Mouse (Mus musculus): Measurements from ENCODE around the gene Armc6.

Gene Armc6

DNA sequence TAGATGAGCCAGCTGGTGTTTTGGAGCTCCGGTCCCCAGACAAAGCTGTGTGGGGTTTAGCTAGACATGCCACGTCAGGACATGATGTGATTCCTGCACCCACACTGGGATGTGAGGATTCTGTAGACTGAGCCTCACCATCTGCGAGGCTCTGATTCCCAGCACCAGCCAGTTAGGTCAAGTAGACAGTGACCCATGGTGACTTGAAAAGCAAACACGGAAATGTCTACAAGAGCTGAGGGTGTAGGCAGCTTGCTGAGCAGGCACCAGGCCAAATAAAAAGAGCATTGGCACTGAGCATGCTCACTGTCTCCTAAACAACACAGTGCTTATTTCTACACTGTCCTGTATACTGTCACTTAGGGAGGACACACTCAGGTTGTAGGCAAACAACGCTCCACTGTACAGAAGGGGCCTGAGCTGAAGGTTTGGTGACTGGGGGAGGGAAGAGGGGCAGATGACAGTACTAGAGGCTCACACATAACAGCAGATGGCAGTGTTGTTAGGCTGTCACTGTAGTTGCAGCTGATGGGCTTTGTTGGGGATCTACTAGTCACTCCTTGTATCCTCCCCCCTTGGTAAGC, 34.1 kb downstream of the Armc6 start:
- intact Hi-C loops (cut with DNase I), result no loop called here

DNA sequence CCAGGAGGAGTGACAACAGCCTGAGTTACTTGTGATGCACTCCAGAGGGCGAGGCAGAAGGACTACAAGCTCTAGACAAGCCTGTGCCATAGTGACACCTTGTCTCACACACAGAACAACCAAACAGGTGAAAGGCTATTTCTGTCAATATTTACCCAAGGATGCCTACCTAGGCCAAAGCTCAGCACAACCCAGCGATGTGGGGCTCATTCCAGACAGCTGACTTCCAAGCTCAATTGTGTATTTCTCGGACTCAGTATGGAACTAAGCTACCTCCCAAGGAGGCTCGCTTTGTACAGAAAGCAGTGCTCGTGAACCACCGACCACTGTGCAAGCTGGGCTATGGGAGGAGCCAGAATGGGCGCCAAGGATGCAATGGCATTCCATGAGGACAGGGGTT, 36.7 kb downstream of the Armc6 start:
- intact Hi-C loops (cut with DNase I), result no loop called here

DNA sequence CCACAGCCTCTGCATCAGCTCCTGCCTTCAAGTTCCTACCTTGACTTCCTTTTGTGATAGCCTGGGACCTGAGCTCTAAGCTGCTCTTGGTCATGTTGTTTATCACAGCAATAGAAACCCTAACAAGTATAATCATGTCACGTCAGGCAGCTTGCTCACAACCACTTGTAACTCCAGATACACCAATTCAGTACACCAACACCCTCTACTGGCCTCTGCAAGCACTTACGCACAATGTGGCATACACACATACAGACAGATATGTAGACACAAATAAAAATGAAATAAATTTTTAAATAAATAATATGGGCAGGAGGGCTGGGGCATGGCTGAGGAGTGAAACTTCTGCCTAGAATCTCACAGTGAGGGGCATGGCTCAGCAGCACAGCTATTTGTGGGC, 38.5 kb downstream of the Armc6 start:
- intact Hi-C loops (cut with DNase I), result no loop called here

DNA sequence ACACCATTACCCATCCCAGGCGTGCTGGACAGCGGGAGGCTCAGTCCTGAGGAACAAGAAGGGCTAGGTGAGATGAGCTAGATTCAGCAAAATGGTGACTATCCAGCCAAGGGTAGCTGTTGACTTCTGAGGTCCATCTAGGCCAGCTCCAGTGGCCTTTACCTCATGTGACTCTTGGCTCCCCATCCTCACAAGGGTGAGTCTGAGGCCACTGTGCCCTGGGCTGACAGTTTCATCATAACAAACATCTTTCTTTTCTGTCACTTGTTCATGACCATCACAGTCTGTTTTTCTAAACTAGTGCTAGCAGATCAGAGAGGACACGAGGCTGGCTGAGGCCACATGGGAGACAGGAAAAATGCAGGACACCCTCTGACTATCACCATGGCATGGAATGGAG, 40.1 kb downstream of the Armc6 start:
- intact Hi-C loops (cut with DNase I), result no loop called here

DNA sequence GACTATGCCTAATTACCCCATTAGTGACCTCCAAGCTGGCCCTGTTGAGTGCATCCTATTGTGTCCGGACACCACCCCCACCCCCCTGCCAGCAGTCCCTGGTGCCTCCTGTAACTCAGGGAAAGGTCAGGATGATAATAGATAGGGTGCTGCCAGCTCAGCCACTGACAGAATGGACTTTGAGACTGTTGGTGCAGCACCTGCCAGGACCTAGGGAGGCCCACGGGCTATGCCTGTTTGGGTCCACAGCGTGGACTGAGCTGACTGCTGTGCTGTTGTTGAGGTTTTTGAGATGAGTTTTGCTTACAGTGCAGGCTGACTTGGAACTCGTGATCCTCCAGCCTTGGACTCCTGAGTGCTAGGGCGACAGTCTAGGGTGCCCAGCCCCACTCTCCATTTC, 41.0 kb downstream of the Armc6 start:
- intact Hi-C loops (cut with DNase I), result no loop called here

DNA sequence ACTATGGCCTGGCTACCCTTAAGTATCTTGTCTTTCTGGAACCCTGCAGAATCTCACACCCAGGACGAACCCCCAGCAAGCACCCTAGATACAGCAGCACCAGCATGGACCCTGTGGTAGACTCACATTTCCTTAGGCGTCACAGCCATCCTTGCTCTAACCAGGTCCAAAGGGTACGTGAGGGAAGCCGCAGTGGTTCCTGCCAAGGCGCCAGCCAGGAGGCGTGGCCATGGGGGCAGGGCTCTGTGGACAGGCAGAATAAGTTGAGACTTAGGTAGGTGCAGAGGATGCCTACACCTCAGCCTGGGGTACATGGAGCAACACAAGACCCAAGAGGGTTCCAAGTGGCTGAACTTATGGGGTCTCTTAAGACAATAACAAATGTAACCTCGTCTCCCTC, 45.6 kb downstream of the Armc6 start:
- intact Hi-C loops (cut with DNase I), result no loop called here

DNA sequence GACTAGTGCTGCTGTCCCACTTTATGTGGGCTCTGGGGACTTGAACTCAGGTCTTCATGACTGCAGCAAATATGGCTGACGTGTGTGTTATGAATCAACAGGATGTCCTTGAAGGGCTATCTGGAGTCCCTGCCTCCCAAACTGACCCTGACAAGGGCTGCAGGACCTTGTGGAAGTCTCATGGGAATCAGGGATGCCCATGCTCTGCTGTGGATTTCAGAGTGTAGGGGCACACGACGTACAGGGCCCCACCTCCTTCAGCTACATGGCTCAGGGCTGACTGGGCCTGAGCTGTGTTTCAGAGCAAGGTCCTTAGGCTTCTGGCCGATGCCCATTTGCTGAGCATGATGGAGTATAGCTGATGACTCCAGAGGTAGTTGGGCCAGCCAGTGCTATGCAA, 51.1 kb downstream of the Armc6 start:
- intact Hi-C loops (cut with DNase I), result loop anchor here (5.0 kb wide), 1 partner anchor 39 kb away; no protein-coding TSS in a partner anchor

DNA sequence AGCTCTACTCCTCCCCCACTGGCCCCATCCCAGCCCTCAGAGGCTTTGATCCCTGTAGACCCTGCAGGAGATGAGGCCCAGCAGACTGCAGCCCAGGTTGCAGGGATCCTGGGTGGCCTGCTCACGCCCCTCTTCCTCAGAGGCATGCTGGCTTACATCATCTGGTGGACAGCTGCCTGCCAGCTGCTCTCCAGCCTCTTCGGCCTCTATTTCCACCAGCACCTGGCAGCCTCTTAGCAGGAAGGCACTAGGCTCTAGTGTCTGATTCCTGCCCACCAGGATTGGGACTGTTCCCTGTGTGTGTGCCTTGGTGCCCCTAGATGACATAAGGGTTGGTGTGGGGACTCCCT, 52.4 kb downstream of the Armc6 start:
- intact Hi-C loops (cut with DNase I), result loop anchor here (5.0 kb wide), 1 partner anchor 40 kb away; no protein-coding TSS in a partner anchor

DNA sequence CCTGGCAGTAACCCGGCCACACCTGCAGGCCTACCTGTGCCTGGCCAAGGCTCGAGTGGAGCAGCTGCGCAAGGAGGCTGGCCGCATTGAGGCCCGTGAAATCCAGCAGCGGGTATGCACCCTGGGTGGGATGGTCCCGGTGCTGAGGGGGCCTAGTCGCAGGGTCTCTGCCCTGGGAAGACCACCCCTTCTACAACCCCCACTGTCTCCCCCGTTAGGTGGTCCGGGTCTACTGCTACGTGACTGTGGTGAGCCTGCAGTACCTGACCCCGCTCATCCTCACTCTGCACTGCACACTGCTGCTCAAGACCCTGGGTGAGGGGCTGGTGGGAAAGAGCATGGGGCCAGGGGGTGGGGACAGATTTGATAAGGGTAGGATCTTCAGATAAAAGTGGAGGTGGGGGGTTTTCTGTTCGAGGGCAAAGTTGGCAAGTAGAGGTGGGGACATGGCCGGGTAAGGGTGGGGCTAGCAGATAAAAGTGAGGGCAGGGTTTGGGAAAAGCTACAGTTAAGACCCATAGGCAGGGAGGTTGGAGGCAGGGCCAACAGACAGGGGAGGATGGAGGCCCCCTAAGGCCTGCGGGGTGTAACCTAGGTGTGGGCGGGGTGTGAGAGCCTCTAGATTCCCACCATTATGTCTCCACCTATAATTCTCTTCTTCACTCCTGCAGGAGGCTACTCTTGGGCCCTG, 52.9 kb downstream of the Armc6 start:
- intact Hi-C loops (cut with DNase I), result loop anchor here (5.0 kb wide), 1 partner anchor 41 kb away; no protein-coding TSS in a partner anchor

DNA sequence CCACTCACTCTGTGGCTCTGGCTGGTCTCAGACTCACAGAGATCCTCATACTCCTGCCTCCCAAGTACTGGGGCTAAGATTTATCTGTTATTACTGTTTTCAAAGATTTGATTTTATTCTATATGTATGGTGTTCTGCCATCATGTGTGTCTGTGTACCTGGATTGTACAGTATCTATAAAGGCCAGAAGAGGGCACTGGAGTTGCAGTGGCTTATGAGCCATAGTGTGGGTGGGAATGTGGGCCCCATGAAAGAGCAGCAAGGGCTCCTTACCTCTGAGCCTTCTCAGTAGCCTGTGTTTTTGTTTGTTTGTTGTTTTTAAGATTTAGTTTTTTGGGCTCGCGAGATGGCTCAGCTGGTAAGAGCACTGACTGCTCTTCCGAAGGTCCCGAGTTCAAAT, 55.2 kb downstream of the Armc6 start:
- intact Hi-C loops (cut with DNase I), result no loop called here

DNA sequence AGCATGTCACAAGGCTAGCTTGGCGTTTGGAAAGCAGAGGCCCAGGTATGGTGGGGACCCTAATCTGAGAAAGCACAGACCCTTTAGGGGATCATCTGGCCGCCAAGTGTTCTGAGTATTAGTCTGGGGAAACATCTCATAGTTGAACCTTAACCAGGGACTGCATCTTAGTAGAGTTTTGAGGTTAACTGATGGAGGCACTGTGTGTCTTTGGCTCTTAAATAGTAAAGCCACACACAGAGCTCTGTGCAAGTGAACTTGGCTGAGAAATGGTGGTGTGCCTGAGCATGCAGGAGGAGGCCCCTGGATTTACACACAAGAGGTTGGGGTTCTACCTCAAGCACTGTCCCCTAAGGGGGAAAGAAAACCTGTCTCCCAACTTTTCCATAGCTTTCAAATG, 56.0 kb downstream of the Armc6 start:
- intact Hi-C loops (cut with DNase I), result no loop called here

DNA sequence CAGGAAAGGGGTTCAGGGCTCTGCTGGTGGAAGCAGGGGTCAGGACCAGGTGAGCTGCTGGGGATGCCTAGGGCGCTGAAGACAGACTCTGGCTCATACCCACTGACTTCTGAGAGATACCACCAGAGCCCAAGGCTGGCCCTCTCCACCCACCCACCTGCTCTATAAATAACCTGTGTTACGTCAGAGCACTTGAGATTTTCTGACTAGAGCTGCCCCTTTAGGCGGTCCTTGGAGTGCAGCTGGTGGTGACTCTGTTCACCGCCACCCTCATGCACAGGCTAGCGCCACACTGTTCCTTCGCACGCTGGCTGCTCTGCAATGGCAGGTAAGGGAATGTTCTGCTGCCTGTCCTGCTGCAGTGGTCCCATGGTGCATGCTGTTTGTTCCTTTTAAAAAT, 60.2 kb downstream of the Armc6 start:
- intact Hi-C loops (cut with DNase I), result no loop called here

DNA sequence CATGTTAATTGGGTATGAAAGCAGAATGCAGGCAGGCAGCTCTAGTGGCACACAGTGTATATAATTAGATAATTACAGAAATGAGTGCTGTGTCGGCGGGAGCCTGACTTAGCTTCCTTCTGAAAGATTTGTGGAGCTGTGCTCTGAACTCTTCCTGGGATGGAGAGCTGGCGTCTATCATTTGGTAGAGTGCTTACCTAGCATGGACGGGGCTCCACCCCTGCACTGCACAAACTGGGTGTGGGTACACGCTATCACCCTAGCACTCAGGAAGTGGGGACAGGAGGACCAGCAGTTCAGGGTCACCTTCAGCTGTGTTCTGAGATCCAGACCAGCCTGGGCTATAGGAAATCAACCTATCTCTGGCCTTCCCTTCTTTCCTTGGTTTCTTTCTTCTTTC, 60.9 kb downstream of the Armc6 start:
- intact Hi-C loops (cut with DNase I), result no loop called here

DNA sequence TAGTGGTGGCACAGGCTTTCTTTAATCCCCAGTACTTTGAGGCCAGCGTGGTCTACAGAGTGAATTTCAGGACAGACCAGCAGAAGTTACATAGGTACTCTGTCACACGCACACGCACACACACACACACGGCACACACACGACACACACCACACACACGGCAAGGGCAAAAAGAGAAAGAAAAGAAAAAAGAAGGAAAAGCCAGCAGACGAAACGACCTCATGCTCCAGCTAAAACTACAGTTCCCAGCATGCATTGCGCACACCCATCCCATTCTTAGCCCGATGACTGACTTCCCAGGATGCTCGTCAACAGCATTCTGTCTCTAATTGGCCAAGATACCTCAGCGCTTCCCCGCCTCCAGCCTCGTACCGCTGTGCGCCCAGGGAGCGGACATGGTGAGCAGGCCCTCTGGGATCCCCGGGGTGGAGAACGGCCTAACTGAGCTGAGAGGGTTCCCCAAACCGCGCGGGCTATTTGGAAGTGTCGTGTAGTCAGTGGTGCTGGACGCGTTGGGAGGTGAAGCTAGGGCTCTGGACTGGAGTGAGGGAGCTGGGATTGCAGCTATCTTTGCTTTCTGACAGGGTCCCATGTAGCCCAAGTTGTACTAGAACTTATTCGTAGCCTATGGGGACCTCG, 62.1 kb downstream of the Armc6 start, which contains the start of gene Tmem161a:
Gene Tmem161a, plus strand, starts transcription at position 314 of the 639 bp plus-strand sequence.
- intact Hi-C loops (cut with DNase I), result no loop called here

DNA sequence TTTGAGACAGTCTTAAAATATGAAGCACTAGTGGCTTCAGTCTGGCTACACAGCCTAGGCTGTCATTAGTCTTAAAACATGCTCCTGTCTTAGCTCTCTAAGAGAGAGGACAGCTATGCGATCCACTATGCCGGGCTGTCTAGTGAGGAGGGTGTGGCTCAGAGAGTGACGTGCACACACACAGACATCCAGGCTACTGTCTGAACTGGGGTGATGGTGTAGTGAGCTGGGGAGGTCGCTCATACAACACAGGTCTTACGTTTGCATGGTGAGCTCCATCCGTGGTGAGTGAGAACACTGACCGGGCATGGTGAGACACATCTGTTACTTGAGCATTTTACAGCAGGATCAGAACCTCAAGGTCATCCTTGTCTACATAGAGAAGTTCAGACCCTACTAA, 63.0 kb downstream of the Armc6 start:
- intact Hi-C loops (cut with DNase I), result no loop called here

DNA sequence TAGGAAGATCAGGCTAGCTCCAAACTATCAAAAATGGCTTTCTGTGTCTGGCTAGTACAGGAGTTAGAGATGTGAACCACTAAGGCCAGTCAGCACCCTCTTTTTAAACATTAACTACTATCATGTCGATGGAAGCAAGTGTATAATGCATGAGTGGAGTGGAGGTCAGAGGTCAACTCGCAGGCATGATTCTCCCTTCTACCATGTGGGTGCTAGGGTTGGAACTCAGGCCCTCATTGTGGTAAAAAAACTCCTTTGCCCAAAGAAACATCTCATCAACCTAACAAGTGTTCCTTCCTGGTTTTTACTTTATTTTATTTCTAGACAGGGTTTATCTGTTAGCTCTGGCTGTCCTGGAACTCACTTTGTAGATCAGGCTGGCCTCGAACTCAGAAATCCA, 63.5 kb downstream of the Armc6 start:
- intact Hi-C loops (cut with DNase I), result no loop called here

Data from adrenal gland (tissue).